Mouse (Mus musculus): ENCODE results near the gene Fam209. TPM values are rescaled to one million over a fixed set of nuclear protein-coding genes. Genes with fewer than 3 reads are reported as not detected.

Gene Fam209
- 0.30 and 0.57 TPM in 2 replicates for polyA plus RNA-seq (2012)

GRCm38 (mm10) chr2:172472318-172472717 is at the start of gene Fam209:
Fam209 (plus strand) TSS chr2:172472520.

GRCm38 (mm10) chr2:172439843-172440639 is 32.3 kb upstream of the Fam209 start, which contains the start of gene Rtf2:
Rtf2 (plus strand) TSS chr2:172440556.

GRCm38 (mm10) chr2:172458496-172458895 is 13.8 kb upstream of the Fam209 start, which contains the start of gene Gcnt7:
Gcnt7 (minus strand) TSS chr2:172458596.

Other genes with a start within 250 kb of the Fam209 start
- gene Mc3r, start 224.0 kb upstream of the Fam209 start, polyA plus RNA-seq (2012): not detected in 2 replicates
- gene Fam210b, start 127.0 kb upstream of the Fam209 start, polyA plus RNA-seq (2012): 4.9 and 5.6 TPM in 2 replicates
- gene Aurka, start 102.0 kb upstream of the Fam209 start, polyA plus RNA-seq (2012): 9.1 and 13.1 TPM in 2 replicates
- 10.3 and 12.0 TPM in 2 replicates for gene Cstf1, start 101.8 kb upstream of the Fam209 start, polyA plus RNA-seq (2012)
- gene Cass4, start 78.7 kb upstream of the Fam209 start, polyA plus RNA-seq (2012): 0.70 and 0.97 TPM in 2 replicates
- gene Rtf2, start 32.0 kb upstream of the Fam209 start, polyA plus RNA-seq (2012): 46.0 and 61.6 TPM in 2 replicates
- gene Gcnt7, start 13.9 kb upstream of the Fam209 start, polyA plus RNA-seq (2012): not detected in 2 replicates
- gene Tfap2c, start 77.1 kb downstream of the Fam209 start, polyA plus RNA-seq (2012): 0.12 TPM in 1 of 2 replicates, not detected in the other